Mouse (Mus musculus): ENCODE measurements around the gene Pias4. TPM values are rescaled to one million over a fixed set of nuclear protein-coding genes. Genes with fewer than 3 reads are reported as not detected.

The Pias4 gene
- polyA plus RNA-seq (2014; fragmentation: Illumina TruSeq; extraction: RNeasy Lipid Tissue Mini Kit (QIAGEN cat#74804); ENCODE audit: insufficient read depth, low read depth, low replicate concordance), result 10.3 TPM

DNA sequence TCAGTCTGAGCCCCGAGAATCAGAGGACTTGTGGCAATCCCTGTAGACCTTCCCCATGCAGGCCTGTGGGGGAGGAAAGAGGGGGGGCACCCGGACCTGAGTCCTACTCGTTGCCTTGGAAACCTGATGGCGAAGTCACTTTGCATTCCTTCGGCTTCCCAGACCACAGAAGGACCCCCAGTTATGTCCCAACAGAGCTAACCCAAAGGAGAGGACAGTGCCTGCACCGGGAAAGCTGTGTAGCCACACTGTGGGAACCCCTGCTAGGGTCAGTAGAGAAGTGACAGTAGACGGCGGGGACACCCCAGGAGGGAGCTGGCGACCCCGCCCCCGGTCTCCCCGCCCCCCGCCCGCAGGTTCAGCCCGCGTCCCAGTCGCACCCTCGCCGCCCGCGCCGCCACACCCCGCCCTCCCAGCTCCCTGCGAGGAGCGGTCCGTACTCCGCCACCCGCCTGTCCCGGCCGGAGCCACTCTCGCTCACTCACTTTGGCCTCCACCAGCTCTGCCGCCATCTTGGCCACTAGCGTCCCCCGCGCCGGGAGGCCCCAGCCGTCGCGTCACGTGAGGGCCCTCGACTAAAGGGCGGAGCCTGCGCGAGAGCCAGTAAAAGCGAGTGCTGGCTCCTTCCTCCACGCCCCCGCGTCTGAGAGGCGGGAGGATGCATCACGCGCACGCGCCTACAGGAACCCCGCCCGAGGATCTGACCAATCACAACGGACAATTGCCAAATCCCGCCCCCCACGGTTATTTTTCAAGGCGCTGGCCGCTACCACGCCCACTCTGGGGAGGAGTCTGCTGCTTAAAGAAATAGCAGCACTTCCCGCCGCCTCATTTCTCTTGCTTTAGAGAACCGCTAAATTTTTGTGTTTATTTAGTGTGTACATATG, at the start of gene Pias4:
Pias4 (minus strand) TSS at position 724 of the 887 bp plus-strand sequence.

DNA sequence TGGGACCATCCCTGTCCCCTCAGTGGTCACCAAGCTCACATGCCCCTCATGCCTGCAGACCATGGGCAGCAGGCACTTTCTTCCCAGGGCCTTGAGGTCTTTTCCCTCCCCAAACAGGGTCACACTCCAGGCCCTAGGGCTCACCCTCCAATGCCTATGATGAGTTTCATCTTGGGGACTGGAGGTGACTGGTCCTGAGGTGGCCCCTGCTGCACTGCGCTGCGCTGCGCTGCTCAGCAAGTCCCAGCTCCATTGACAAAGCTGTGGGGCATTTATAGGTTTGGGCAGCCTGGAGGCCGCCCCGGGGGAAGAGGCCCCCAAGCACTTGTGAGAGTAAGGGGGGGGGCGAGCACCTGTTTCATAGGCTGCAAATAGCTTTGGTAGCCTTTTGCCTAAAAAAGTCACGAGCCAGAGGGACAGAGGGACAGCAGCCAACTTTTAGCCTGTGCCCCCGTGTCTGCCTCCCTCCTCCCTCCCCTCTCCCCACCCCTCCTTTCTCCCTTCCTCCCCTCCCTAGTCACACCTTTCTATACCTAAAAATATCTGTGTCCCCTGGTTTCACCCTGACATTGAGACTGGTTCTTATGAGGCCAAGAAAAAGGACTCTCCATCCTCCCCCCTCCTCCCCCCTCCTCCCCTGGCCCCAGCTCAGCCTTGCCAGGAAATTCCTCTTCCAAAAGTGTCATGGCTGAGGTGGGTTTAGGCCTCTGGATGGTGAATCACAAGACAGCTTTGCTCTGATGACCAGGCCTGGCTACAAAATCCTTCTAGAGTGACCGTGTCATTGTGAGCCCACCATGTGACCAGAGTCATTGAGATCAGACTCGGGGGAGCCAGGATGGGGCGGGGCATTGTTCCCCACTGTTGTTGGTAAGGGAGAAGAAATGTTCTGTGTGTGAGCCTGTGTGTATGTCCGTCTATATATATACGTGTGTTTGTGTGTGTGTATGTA, 34.4 kb upstream of the Pias4 start, which contains the start of gene Nmrk2:
Nmrk2 (minus strand) TSS at position 245 of the 952 bp plus-strand sequence.

GRCm38 (mm10) chr10:81183805-81184204, 16.1 kb upstream of the Pias4 start, which contains the start of gene 4930442H23Rik:
Gene 4930442H23Rik, minus strand, starts transcription at chr10:81183849.

GRCm38 (mm10) chr10:81182336-81183333, 14.9 kb upstream of the Pias4 start, which contains the start of gene Dapk3:
Gene Dapk3, plus strand, starts transcription at chr10:81183005.

GRCm38 (mm10) chr10:81176466-81177271, 8.9 kb upstream of the Pias4 start, which contains the start of gene Eef2:
Gene Eef2, plus strand, starts transcription at chr10:81176631.

GRCm38 (mm10) chr10:81134966-81135681, 32.6 kb downstream of the Pias4 start, which contains the start of gene Zbtb7a:
Gene Zbtb7a, plus strand, starts transcription at chr10:81135220.

DNA sequence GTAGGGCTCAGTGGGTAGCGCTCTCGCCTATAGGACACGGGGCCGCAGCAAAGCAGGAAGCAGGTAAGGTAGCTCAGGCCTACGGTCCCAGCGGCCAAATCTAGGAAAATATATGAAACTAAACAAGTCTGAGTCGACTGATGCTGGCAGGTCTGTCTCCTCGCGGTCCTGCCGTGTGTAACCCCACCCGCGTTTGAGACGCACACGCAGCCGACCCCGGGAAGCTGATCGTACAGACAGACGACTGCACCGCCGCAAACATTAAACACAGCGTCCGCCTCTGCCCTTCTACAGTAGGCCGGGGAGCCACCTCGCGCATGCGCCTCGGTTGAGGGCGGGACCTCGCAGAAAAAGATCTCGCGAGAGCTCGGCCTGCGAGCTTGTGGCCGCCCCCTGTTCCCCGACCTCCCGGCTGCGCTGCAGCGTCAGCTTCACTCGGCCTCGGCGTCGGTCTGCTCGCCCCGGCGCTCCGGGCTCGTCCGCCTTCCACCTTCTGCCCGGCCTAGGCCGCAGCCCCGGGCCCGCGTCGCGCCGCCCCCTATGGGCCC, 62.1 kb downstream of the Pias4 start, which contains the start of gene Map2k2:
Map2k2 (plus strand) TSS at position 351 of the 548 bp plus-strand sequence.

Other genes with a start within 250 kb of the Pias4 start
- gene Lmnb2, start 249.7 kb downstream of the Pias4 start, polyA plus RNA-seq (2014; fragmentation: Illumina TruSeq; extraction: RNeasy Lipid Tissue Mini Kit (QIAGEN cat#74804); ENCODE audit: insufficient read depth, low read depth, low replicate concordance), result 5.4 TPM
- 63.5 TPM for gene Gadd45b, start 237.8 kb downstream of the Pias4 start, polyA plus RNA-seq (2014; fragmentation: Illumina TruSeq; extraction: RNeasy Lipid Tissue Mini Kit (QIAGEN cat#74804); ENCODE audit: insufficient read depth, low read depth, low replicate concordance)
- 1.2 TPM for gene Gng7, start 153.0 kb downstream of the Pias4 start, polyA plus RNA-seq (2014; fragmentation: Illumina TruSeq; extraction: RNeasy Lipid Tissue Mini Kit (QIAGEN cat#74804); ENCODE audit: insufficient read depth, low read depth, low replicate concordance)
- not detected for gene Diras1, start 142.3 kb downstream of the Pias4 start, polyA plus RNA-seq (2014; fragmentation: Illumina TruSeq; extraction: RNeasy Lipid Tissue Mini Kit (QIAGEN cat#74804); ENCODE audit: insufficient read depth, low read depth, low replicate concordance)
- 15.7 TPM for gene Slc39a3, start 130.5 kb downstream of the Pias4 start, polyA plus RNA-seq (2014; fragmentation: Illumina TruSeq; extraction: RNeasy Lipid Tissue Mini Kit (QIAGEN cat#74804); ENCODE audit: insufficient read depth, low read depth, low replicate concordance)
- 57.6 TPM for gene Sgta, start 107.7 kb downstream of the Pias4 start, polyA plus RNA-seq (2014; fragmentation: Illumina TruSeq; extraction: RNeasy Lipid Tissue Mini Kit (QIAGEN cat#74804); ENCODE audit: insufficient read depth, low read depth, low replicate concordance)
- 9.9 TPM for gene Thop1, start 97.9 kb downstream of the Pias4 start, polyA plus RNA-seq (2014; fragmentation: Illumina TruSeq; extraction: RNeasy Lipid Tissue Mini Kit (QIAGEN cat#74804); ENCODE audit: insufficient read depth, low read depth, low replicate concordance)
- 0.13 TPM for gene Creb3l3, start 69.0 kb downstream of the Pias4 start, polyA plus RNA-seq (2014; fragmentation: Illumina TruSeq; extraction: RNeasy Lipid Tissue Mini Kit (QIAGEN cat#74804); ENCODE audit: insufficient read depth, low read depth, low replicate concordance)
- gene Map2k2, start 62.0 kb downstream of the Pias4 start, polyA plus RNA-seq (2014; fragmentation: Illumina TruSeq; extraction: RNeasy Lipid Tissue Mini Kit (QIAGEN cat#74804); ENCODE audit: insufficient read depth, low read depth, low replicate concordance), result 73.9 TPM
- gene Zbtb7a, start 32.7 kb downstream of the Pias4 start, polyA plus RNA-seq (2014; fragmentation: Illumina TruSeq; extraction: RNeasy Lipid Tissue Mini Kit (QIAGEN cat#74804); ENCODE audit: insufficient read depth, low read depth, low replicate concordance), result 10.0 TPM
- gene Eef2, start 8.7 kb upstream of the Pias4 start, polyA plus RNA-seq (2014; fragmentation: Illumina TruSeq; extraction: RNeasy Lipid Tissue Mini Kit (QIAGEN cat#74804); ENCODE audit: insufficient read depth, low read depth, low replicate concordance), result 581 TPM
- gene Dapk3, start 15.1 kb upstream of the Pias4 start, polyA plus RNA-seq (2014; fragmentation: Illumina TruSeq; extraction: RNeasy Lipid Tissue Mini Kit (QIAGEN cat#74804); ENCODE audit: insufficient read depth, low read depth, low replicate concordance), result 45.1 TPM
- not detected for gene 4930442H23Rik, start 15.9 kb upstream of the Pias4 start, polyA plus RNA-seq (2014; fragmentation: Illumina TruSeq; extraction: RNeasy Lipid Tissue Mini Kit (QIAGEN cat#74804); ENCODE audit: insufficient read depth, low read depth, low replicate concordance)
- not detected for gene Nmrk2, start 34.1 kb upstream of the Pias4 start, polyA plus RNA-seq (2014; fragmentation: Illumina TruSeq; extraction: RNeasy Lipid Tissue Mini Kit (QIAGEN cat#74804); ENCODE audit: insufficient read depth, low read depth, low replicate concordance)
- gene Atcay, start 62.9 kb upstream of the Pias4 start, polyA plus RNA-seq (2014; fragmentation: Illumina TruSeq; extraction: RNeasy Lipid Tissue Mini Kit (QIAGEN cat#74804); ENCODE audit: insufficient read depth, low read depth, low replicate concordance), result not detected
- gene Zfr2, start 65.2 kb upstream of the Pias4 start, polyA plus RNA-seq (2014; fragmentation: Illumina TruSeq; extraction: RNeasy Lipid Tissue Mini Kit (QIAGEN cat#74804); ENCODE audit: insufficient read depth, low read depth, low replicate concordance), result 1.4 TPM
- gene Matk, start 85.0 kb upstream of the Pias4 start, polyA plus RNA-seq (2014; fragmentation: Illumina TruSeq; extraction: RNeasy Lipid Tissue Mini Kit (QIAGEN cat#74804); ENCODE audit: insufficient read depth, low read depth, low replicate concordance), result 1.8 TPM
- gene Mrpl54, start 99.0 kb upstream of the Pias4 start, polyA plus RNA-seq (2014; fragmentation: Illumina TruSeq; extraction: RNeasy Lipid Tissue Mini Kit (QIAGEN cat#74804); ENCODE audit: insufficient read depth, low read depth, low replicate concordance), result 97.6 TPM
- 42.2 TPM for gene Apba3, start 99.0 kb upstream of the Pias4 start, polyA plus RNA-seq (2014; fragmentation: Illumina TruSeq; extraction: RNeasy Lipid Tissue Mini Kit (QIAGEN cat#74804); ENCODE audit: insufficient read depth, low read depth, low replicate concordance)
- 11.5 TPM for gene Tjp3, start 123.7 kb upstream of the Pias4 start, polyA plus RNA-seq (2014; fragmentation: Illumina TruSeq; extraction: RNeasy Lipid Tissue Mini Kit (QIAGEN cat#74804); ENCODE audit: insufficient read depth, low read depth, low replicate concordance)
- gene Pip5k1c, start 125.0 kb upstream of the Pias4 start, polyA plus RNA-seq (2014; fragmentation: Illumina TruSeq; extraction: RNeasy Lipid Tissue Mini Kit (QIAGEN cat#74804); ENCODE audit: insufficient read depth, low read depth, low replicate concordance), result 25.9 TPM
- gene Cactin, start 153.2 kb upstream of the Pias4 start, polyA plus RNA-seq (2014; fragmentation: Illumina TruSeq; extraction: RNeasy Lipid Tissue Mini Kit (QIAGEN cat#74804); ENCODE audit: insufficient read depth, low read depth, low replicate concordance), result 14.5 TPM
- 6.3 TPM for gene Tbxa2r, start 160.8 kb upstream of the Pias4 start, polyA plus RNA-seq (2014; fragmentation: Illumina TruSeq; extraction: RNeasy Lipid Tissue Mini Kit (QIAGEN cat#74804); ENCODE audit: insufficient read depth, low read depth, low replicate concordance)
- 2.5 TPM for gene Gipc3, start 175.3 kb upstream of the Pias4 start, polyA plus RNA-seq (2014; fragmentation: Illumina TruSeq; extraction: RNeasy Lipid Tissue Mini Kit (QIAGEN cat#74804); ENCODE audit: insufficient read depth, low read depth, low replicate concordance)
- gene Hmg20b, start 182.6 kb upstream of the Pias4 start, polyA plus RNA-seq (2014; fragmentation: Illumina TruSeq; extraction: RNeasy Lipid Tissue Mini Kit (QIAGEN cat#74804); ENCODE audit: insufficient read depth, low read depth, low replicate concordance), result 37.1 TPM
- 8.7 TPM for gene Mfsd12, start 189.6 kb upstream of the Pias4 start, polyA plus RNA-seq (2014; fragmentation: Illumina TruSeq; extraction: RNeasy Lipid Tissue Mini Kit (QIAGEN cat#74804); ENCODE audit: insufficient read depth, low read depth, low replicate concordance)
- gene 4930404N11Rik, start 197.9 kb upstream of the Pias4 start, polyA plus RNA-seq (2014; fragmentation: Illumina TruSeq; extraction: RNeasy Lipid Tissue Mini Kit (QIAGEN cat#74804); ENCODE audit: insufficient read depth, low read depth, low replicate concordance), result 3.9 TPM
- 14.4 TPM for gene Fzr1, start 210.6 kb upstream of the Pias4 start, polyA plus RNA-seq (2014; fragmentation: Illumina TruSeq; extraction: RNeasy Lipid Tissue Mini Kit (QIAGEN cat#74804); ENCODE audit: insufficient read depth, low read depth, low replicate concordance)
- gene Dohh, start 216.5 kb upstream of the Pias4 start, polyA plus RNA-seq (2014; fragmentation: Illumina TruSeq; extraction: RNeasy Lipid Tissue Mini Kit (QIAGEN cat#74804); ENCODE audit: insufficient read depth, low read depth, low replicate concordance), result 41.2 TPM
- 1.4 TPM for gene Gm48551, start 216.5 kb upstream of the Pias4 start, polyA plus RNA-seq (2014; fragmentation: Illumina TruSeq; extraction: RNeasy Lipid Tissue Mini Kit (QIAGEN cat#74804); ENCODE audit: insufficient read depth, low read depth, low replicate concordance)
- gene Gm48552, start 221.1 kb upstream of the Pias4 start, polyA plus RNA-seq (2014; fragmentation: Illumina TruSeq; extraction: RNeasy Lipid Tissue Mini Kit (QIAGEN cat#74804); ENCODE audit: insufficient read depth, low read depth, low replicate concordance), result 1.4 TPM
- gene Smim24, start 225.1 kb upstream of the Pias4 start, polyA plus RNA-seq (2014; fragmentation: Illumina TruSeq; extraction: RNeasy Lipid Tissue Mini Kit (QIAGEN cat#74804); ENCODE audit: insufficient read depth, low read depth, low replicate concordance), result 4.3 TPM

Data from lung, adult 10 weeks (tissue).